Mouse (Mus musculus) hindbrain, embryonic 11.5 days (tissue): ENCODE results near the gene Cdhr4. TPM values are rescaled to one million over a fixed set of nuclear protein-coding genes. Genes with fewer than 3 reads are reported as not detected.
"Not testable (repeated sequence)": the region's sequence is repeated elsewhere in the genome, so short reads cannot be mapped to it uniquely, and the experiment has no call there.

ENCODE experiments used
- ATAC-seq: fragments of 200-750 bp; cut with Nextera tagmentation; 2 replicates; pipeline ENCODE4 v1.8.0; 2017; ENCODE audit warnings: mild to moderate bottlenecking, moderate TSS enrichment, moderate library complexity; ENCODE audit not compliant: low FRiP score
- DNase-seq: peaks from one replicate; pipeline ENCODE4 v3.0.0-alpha.2; 2015; ENCODE audit warnings: low spot score
- H3K27ac ChIP-seq: fragments of 300-500 bp; sonication (generic); 2 replicates; pipeline ENCODE4 v1.5.1; 2014; ENCODE audit warnings: mild to moderate bottlenecking, low read depth, low read length
- H3K27me3 ChIP-seq: fragments of 300-500 bp; sonication (generic); 2 replicates; pipeline ENCODE4 v1.6.1; 2014; ENCODE audit warnings: mild to moderate bottlenecking, low read length, moderate library complexity, mixed read lengths; ENCODE audit not compliant: control insufficient read depth, insufficient read depth
- H3K36me3 ChIP-seq: fragments of 300-500 bp; sonication (generic); 2 replicates; pipeline ENCODE4 v1.6.1; 2014; ENCODE audit warnings: mild to moderate bottlenecking, low read length, moderate library complexity, mixed read lengths; ENCODE audit not compliant: control insufficient read depth, insufficient read depth
- H3K4me1 ChIP-seq: fragments of 300-500 bp; sonication (generic); replicated peaks from 2 replicates; pipeline ENCODE4 v1.6.1; 2014; ENCODE audit warnings: low read length, mixed read lengths; ENCODE audit not compliant: control insufficient read depth, insufficient read depth
- H3K4me2 ChIP-seq: fragments of 300-500 bp; sonication (generic); replicated peaks from 2 replicates; pipeline ENCODE4 v1.6.1; 2014; ENCODE audit warnings: mild to moderate bottlenecking, low read depth, low read length
- H3K4me3 ChIP-seq: fragments of 300-500 bp; sonication (generic); 2 replicates; pipeline ENCODE4 v1.5.1; 2014; ENCODE audit warnings: low read depth, low read length
- H3K9ac ChIP-seq: fragments of 300-500 bp; sonication (generic); 2 replicates; pipeline ENCODE4 v1.6.1; 2014; ENCODE audit warnings: low read depth, low read length
- H3K9me3 ChIP-seq: fragments of 300-500 bp; sonication (generic); 2 replicates; pipeline ENCODE4 v1.6.1; 2016; ENCODE audit warnings: low read length; ENCODE audit not compliant: control insufficient read depth
- WGBS: fragments of 180-500 bp; shearing (Covaris S2); extraction: QIAGEN DNeasy Blood & Tissue Kit; methylation state at CpG from one replicate; pipeline ENCODE4 v1.1.7; 2014; 5-methylcytosine and 5-hydroxymethylcytosine counted together
- polyA plus RNA-seq: library from polyadenylated mRNA; unstranded; fragments of >200 nt; fragmentation: Nextera tagmentation; extraction: Ambion mirVana; gene quantifications from 2 replicates; pipeline ENCODE4 v1.2.1, GENCODE M21; 2014

The Cdhr4 gene
- polyA plus RNA-seq, 1 experiment from 2014 or later = 3.3 TPM

DNA sequence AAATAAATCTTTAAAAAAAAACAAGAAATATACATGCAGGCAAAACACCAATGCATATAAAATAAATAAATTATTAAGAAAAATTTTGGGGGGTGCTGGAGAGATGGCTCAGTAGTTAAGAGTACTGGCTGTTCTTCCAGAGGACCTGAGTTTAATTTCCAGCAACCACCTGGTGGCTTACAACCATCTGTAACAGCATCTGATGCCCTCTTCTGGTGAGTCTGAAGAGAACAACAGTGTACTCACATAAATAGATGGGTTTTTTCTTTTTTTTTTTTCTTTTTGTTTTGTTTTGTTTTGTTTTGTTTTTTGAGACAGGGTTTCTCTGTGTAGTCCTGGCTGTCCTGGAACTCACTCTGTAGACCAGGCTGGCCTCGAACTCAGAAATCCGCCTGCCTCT is 21.3 kb downstream of the Cdhr4 start:
- not testable (repeated sequence) for H3K27ac ChIP-seq, ATAC-seq, H3K9me3 ChIP-seq, H3K9ac ChIP-seq, H3K4me1 ChIP-seq, DNase-seq, H3K4me2 ChIP-seq, H3K27me3 ChIP-seq, H3K36me3 ChIP-seq, H3K4me3 ChIP-seq
- 100% methylated on average over 2 of the region's 2 CpGs for WGBS

DNA sequence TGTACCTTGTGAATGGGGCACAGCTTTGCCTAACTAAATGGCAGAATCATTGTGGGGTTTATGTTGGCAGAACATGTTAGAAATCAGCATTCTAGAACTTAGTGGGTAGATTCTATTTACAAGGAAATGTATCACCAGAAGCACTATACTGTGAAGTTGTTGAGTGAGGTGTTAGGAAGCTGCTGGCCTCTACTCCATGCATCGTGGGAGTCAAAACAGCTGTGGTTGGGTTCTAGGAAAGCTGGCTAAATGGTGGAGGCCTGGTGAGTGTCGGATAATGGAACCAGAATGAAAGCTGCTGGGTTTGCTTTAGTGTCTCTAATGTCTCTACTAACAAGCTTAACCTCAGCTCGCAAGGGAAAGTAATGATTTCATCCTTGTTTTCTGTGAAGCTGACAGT is 24.8 kb downstream of the Cdhr4 start:
- Histone ChIP-seq H3K36me3 (no peaks in the 10 kb centered on the region), H3K4me1 (no peaks in the 10 kb centered on the region), H3K4me2 (no peak overlapping the region), H3K4me3 (no peak overlapping the region), H3K27ac (no peak overlapping the region), H3K27me3 (no peaks in the 10 kb centered on the region), H3K9ac (no peak overlapping the region), H3K9me3 (no peaks in the 10 kb centered on the region)
- WGBS = 89% methylated on average over 3 of the region's 3 CpGs
- no peak for ATAC-seq
- DNase-seq = no peak

DNA sequence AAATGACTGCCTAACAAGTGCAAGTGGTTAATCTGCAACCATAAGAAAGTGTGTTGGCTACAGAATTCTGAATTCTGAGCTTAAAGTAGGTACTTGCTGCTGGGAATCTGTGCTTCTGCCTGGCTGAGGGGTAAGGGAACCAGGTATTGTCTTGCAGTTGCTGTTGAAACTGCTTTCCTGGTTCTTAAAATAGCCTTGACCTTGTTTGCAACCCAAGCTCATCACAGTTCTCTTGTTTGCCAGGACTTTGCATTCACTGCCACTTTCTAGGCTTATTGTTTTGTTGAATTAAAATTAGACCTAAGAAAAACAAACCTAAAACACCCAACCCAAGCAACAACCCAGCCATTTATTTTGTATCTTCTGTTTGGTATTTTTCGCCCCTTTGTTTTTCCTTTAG is 28.4 kb downstream of the Cdhr4 start:
- DNase-seq (no peak), ATAC-seq (no peak)
- no peaks in the 10 kb centered on the region for H3K4me1 ChIP-seq
- H3K4me2 ChIP-seq = no peak overlapping the region
- H3K4me3 ChIP-seq = no peak overlapping the region
- no peak overlapping the region for H3K9ac ChIP-seq
- H3K36me3 ChIP-seq = peaks cover 6% of the 10 kb centered on the region
- 92% methylated on average over 1 of the region's 1 CpGs for WGBS
- H3K9me3 ChIP-seq = no peaks in the 10 kb centered on the region
- H3K27me3 ChIP-seq = no peaks in the 10 kb centered on the region
- H3K27ac ChIP-seq = no peak overlapping the region

DNA sequence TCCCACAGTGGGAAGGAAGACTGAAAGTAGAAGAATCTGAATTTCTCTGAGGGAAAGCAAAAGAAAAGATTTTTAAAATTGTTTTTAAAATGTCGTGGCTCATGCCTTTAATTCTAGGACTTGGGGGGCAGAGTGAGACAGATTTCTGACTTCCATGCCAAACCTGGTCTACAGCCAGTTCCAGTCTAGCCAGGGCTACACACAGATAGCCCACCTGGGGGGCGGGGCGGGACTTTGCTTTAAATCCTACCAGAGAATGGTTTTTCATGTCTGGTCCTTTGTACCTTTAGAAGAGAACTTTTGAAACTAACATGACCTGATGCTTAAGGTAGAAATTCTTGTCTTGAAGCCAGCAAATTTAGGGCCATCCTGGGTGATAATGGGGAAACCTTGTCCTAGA is 30.9 kb downstream of the Cdhr4 start:
- H3K9me3 ChIP-seq = no peaks in the 10 kb centered on the region
- no peak overlapping the region for H3K27ac ChIP-seq
- no peak overlapping the region for H3K4me2 ChIP-seq
- H3K4me3 ChIP-seq = no peak overlapping the region
- DNase-seq = no peak
- 94% methylated on average over 3 of the region's 3 CpGs for WGBS
- no peaks in the 10 kb centered on the region for H3K27me3 ChIP-seq
- peaks cover 6% of the 10 kb centered on the region for H3K36me3 ChIP-seq
- ATAC-seq = no peak
- H3K4me1 ChIP-seq = no peaks in the 10 kb centered on the region
- H3K9ac ChIP-seq = no peak overlapping the region

DNA sequence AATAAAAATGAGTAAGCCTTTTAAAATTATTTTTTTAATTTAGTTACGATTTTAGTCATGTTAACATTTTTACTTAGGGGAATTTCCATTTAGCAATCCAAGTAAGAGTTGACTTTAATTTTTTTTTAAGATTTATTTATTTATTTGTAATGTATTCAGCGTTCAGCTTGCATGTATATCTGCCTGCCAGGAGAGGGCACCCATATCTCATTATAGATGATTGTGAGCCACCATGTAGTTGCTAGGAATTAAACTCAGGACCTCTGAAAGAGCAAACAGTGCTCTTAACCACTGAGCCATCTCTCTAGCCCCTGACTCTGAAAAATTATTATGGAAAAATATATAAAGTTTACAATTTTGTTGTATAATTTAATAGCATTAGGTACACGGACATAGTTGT is 34.3 kb downstream of the Cdhr4 start:
- Histone ChIP-seq H3K9me3 (no peaks in the 10 kb centered on the region), H3K36me3 (peaks cover 6% of the 10 kb centered on the region), H3K4me2 (no peak overlapping the region), H3K4me1 (no peaks in the 10 kb centered on the region), H3K9ac (no peak overlapping the region), H3K4me3 (no peak overlapping the region), H3K27ac (no peak overlapping the region), H3K27me3 (no peaks in the 10 kb centered on the region)
- no peak for DNase-seq
- 92% methylated on average over 3 of the region's 3 CpGs for WGBS
- no peak for ATAC-seq

DNA sequence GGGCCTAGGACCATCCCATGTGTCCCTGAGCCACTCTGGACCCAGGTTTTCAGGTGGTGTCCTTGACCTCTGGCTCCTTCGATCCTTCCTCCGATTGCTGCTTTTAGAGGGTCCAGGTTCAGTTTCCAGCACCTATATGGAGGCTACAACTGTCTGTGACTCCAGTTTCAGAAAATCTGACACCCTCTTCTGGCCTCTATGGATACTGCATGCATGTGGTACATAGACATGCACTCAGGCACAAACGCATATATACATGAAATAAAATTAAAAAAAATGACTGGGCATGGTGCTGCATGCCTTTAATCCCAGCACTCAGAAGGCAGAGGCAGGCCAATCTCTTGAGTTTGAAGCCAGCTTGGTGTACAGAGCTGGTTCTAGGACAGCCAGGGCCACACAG is 35.6 kb downstream of the Cdhr4 start:
- Histone ChIP-seq H3K36me3 (peaks cover 7% of the 10 kb centered on the region), H3K4me1 (no peaks in the 10 kb centered on the region)

DNA sequence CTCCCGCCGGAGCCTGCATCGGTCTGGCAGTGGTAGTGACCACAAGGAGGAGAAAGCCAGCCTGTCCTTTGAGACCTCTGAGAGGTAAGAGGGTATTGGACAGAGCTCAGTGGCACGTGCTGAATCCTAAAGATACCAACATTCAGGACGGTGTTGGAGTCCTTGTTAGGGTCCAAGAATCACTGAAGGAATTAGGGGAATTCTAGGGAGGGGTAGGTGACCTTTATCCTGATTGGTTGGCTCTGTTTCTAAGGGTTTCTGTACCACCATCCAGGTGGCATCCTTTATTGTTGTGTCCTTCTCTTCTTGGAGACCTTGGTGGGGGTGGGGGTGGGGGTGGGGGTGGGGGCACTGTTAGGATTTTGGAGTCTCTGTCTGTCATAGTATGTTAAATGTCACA is 39.8 kb downstream of the Cdhr4 start:
- H3K4me1 ChIP-seq = no peaks in the 10 kb centered on the region
- H3K9ac ChIP-seq = no peak overlapping the region
- no peak overlapping the region for H3K27ac ChIP-seq
- ATAC-seq (no peak), DNase-seq (no peak)
- H3K27me3 ChIP-seq = no peaks in the 10 kb centered on the region
- H3K36me3 ChIP-seq = 0 out of 2 replicates have a peak, but pooled peaks cover 5% of the 10 kb centered on the region
- no peaks in the 10 kb centered on the region for H3K9me3 ChIP-seq
- no peak overlapping the region for H3K4me3 ChIP-seq
- WGBS = 93% methylated on average over 5 of the region's 5 CpGs
- no peak overlapping the region for H3K4me2 ChIP-seq

More for the DNA sequence above, 35.6 kb downstream of the Cdhr4 start:
- no peak overlapping the region for H3K9ac ChIP-seq
- H3K4me2 ChIP-seq = no peak overlapping the region
- H3K27me3 ChIP-seq = no peaks in the 10 kb centered on the region
- DNase-seq (no peak), ATAC-seq (no peak)
- no peak overlapping the region for H3K27ac ChIP-seq
- no peaks in the 10 kb centered on the region for H3K9me3 ChIP-seq
- no peak overlapping the region for H3K4me3 ChIP-seq
- 97% methylated on average over 3 of the region's 3 CpGs for WGBS

DNA sequence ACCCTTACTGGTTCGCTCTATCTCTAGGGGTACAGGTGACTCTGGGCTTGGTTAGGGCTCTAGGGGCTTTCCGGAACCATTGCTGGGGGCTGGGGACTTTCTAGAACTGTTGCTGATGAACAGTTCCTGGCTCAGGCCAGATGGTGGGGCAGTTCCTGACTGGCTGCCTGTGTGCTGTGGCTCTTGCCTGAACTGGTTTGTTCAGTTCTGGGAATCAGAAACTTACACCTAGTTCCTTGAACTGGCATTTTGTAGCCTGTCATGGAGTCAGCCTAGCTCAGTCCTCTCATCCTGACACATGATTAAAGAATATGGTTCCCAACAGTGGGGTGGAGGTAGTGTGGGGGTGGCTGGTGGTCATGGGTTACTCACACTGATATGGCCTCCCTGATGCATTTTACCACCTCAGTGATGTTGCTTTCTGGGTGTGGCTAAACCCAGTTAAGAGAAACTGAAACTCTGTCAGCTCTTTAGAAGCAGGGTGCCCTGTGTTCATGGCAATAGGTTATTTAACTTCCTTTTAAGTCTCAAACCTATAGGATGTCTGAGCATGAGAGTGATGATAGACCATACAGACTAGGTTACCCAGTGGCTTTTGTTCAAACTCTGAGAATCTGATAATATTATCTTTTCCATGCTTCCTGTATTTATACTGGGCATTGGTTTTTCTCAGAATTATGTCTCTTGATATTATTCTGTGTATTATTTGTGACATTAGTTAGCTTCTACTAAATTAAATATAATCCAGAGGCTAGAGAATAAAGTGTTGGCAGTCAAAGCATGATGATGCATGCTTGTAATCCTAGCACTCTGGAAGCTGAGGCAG is 43.2 kb downstream of the Cdhr4 start:
- Histone ChIP-seq H3K4me3 (no peak overlapping the region), H3K4me1 (no peaks in the 10 kb centered on the region), H3K27ac (no peak overlapping the region), H3K27me3 (no peaks in the 10 kb centered on the region), H3K36me3 (0 out of 2 replicates have a peak, but pooled peaks cover 5% of the 10 kb centered on the region), H3K9me3 (no peaks in the 10 kb centered on the region), H3K4me2 (no peak overlapping the region), H3K9ac (no peak overlapping the region)
- no peak for DNase-seq
- no peak for ATAC-seq
- 96% methylated on average over 2 of the region's 2 CpGs for WGBS
